ENCODE assay signal across 8 mouse cellular contexts in the genomic region with DNA sequence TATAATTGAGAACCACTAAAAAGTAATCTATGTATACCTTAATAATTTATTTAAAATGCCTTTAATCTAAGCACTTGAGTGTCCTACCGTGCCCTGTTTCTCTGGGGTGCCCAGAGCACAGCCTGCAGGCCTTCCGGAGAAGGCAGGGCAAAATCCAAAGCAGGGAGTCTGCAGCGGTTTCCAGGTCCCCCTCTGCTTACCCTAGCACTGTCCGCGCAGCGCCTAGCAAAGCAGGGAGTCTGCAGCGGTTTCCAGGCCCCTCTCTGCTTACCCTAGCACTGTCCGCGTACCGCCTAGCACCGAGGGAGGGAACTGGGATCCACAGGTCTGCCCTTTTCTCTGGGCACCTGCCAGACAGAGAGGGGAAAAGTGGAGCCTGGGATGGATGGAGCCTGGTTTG.
A peak's percentile ranks its signal among the peaks of the same experiment; 100 is the strongest.
DNase-seq lines count a peak whose midpoint lies in the region; ATAC-seq lines count a peak whose summit lies in the region.

No protein-coding gene starts in this region.

- ATAC-seq in heart, embryonic 13.5 days (ENCODE audit: extremely low read depth, insufficient number of reproducible peaks, low FRiP score, low TSS enrichment) = peak; percentile 51; the same call in 1 of the 2 replicates
- peak; percentile 56; the same call in 1 of the 2 replicates for ATAC-seq in forebrain, embryonic 13.5 days
- ATAC-seq in neural tube, embryonic 11.5 days (ENCODE audit: insufficient read depth, low FRiP score, low TSS enrichment) = peak; percentile 71

- H3K4me3 ChIP-seq in heart, embryonic 13.5 days = no peak overlapping the region
- no peak overlapping the region for H3K4me3 ChIP-seq in forebrain, embryonic 13.5 days
- H3K4me3 ChIP-seq in neural tube, embryonic 11.5 days (ENCODE audit: low read depth, low read length) = no peak overlapping the region

- no peak overlapping the region for H3K9ac ChIP-seq in heart, embryonic 13.5 days
- no peak overlapping the region for H3K9ac ChIP-seq in forebrain, embryonic 13.5 days
- H3K9ac ChIP-seq in neural tube, embryonic 11.5 days (ENCODE audit: low read length) = no peak overlapping the region

- no peaks in the 10 kb centered on the region for H3K9me3 ChIP-seq in heart, embryonic 13.5 days
- H3K9me3 ChIP-seq in forebrain, embryonic 13.5 days (replicated peaks) = no peaks in the 10 kb centered on the region
- H3K9me3 ChIP-seq in neural tube, embryonic 11.5 days (ENCODE audit: control insufficient read depth, low read length) = no peaks in the 10 kb centered on the region

- H3K4me2 ChIP-seq in heart, embryonic 13.5 days = no peak overlapping the region
- no peak overlapping the region for H3K4me2 ChIP-seq in forebrain, embryonic 13.5 days
- no peak overlapping the region for H3K4me2 ChIP-seq in neural tube, embryonic 11.5 days (ENCODE audit: low read depth)

- 0 out of 2 replicates have a peak overlapping the region, but pooled peaks have one; percentile 48 for H3K27ac ChIP-seq in heart, embryonic 13.5 days (replicated peaks)
- no peak overlapping the region for H3K27ac ChIP-seq in forebrain, embryonic 13.5 days
- peak overlapping the region; percentile 36; the same call in 1 of the 2 replicates for H3K27ac ChIP-seq in neural tube, embryonic 11.5 days (ENCODE audit: low read depth, low read length)

- H3K36me3 ChIP-seq in heart, embryonic 13.5 days = no peaks in the 10 kb centered on the region
- H3K36me3 ChIP-seq in forebrain, embryonic 13.5 days (ENCODE audit: poor library complexity, severe bottlenecking) = no peaks in the 10 kb centered on the region
- H3K36me3 ChIP-seq in neural tube, embryonic 11.5 days (ENCODE audit: control insufficient read depth, insufficient read depth, low read length) = no peaks in the 10 kb centered on the region

- peaks cover 27% of the 10 kb centered on the region for H3K4me1 ChIP-seq in heart, embryonic 13.5 days
- H3K4me1 ChIP-seq in forebrain, embryonic 13.5 days = peaks cover 20% of the 10 kb centered on the region
- peaks cover 9% of the 10 kb centered on the region; the same call in 1 of the 2 replicates for H3K4me1 ChIP-seq in neural tube, embryonic 11.5 days (ENCODE audit: control insufficient read depth, insufficient read depth, low read length)

- intact Hi-C loops in heart, postnatal 25 days (cut with DNase I) = loop anchor here (10.0 kb wide), 1 partner anchor 409 kb away; no protein-coding TSS in a partner anchor

- no peak for DNase-seq in heart, postnatal 25 days (ENCODE audit: low spot score)
- peak; percentile 36 to 80 for DNase-seq in kidney, postnatal 25 days
- peak; percentile 79 for DNase-seq in neural tube, embryonic 11.5 days (ENCODE audit: low spot score)
- DNase-seq in spleen, postnatal 4 days (ENCODE audit: low spot score in 2 of 2) = no peak
- no peak for DNase-seq in cerebellum, adult 11 months
- DNase-seq in lung, postnatal 10 days = no peak

- WGBS in heart, embryonic 13.5 days = 16% methylated on average over 11 of the region's 11 CpGs
- 8% methylated on average over 11 of the region's 11 CpGs for WGBS in forebrain, embryonic 13.5 days
- WGBS in neural tube, embryonic 11.5 days = 6% methylated on average over 11 of the region's 11 CpGs

- H3K27me3 ChIP-seq in heart, embryonic 13.5 days (replicated peaks) = no peaks in the 10 kb centered on the region
- H3K27me3 ChIP-seq in forebrain, embryonic 13.5 days = no peaks in the 10 kb centered on the region
- no peaks in the 10 kb centered on the region for H3K27me3 ChIP-seq in neural tube, embryonic 11.5 days (ENCODE audit: control insufficient read depth, insufficient read depth, low read length)

Comparison
In these comparisons a context has a peak if more than half of its experiments do, and no peak if none do; other contexts are left out.
1. DNase-seq: peak in kidney, postnatal 25 days (2 of 2) and neural tube, embryonic 11.5 days (single experiment); none in heart, postnatal 25 days (single experiment), spleen, postnatal 4 days (0 of 2), cerebellum, adult 11 months (single experiment) and lung, postnatal 10 days (single experiment).
2. Peak in every context shown above with its lines, with median percentiles within 50 percentile points of each other: ATAC-seq.